Mouse (Mus musculus) erythroblast, embryonic 14.5 days (primary cell): Measurements from ENCODE around the gene Zc3h8.

ENCODE experiments used
- GATA1 ChIP-seq: IDR thresholded peaks from 2 replicates; pipeline ENCODE4 v1.6.1; 2012; ENCODE audit warnings: low read length, inconsistent platforms, mixed read lengths
- TAL1 ChIP-seq: IDR thresholded peaks from 3 replicates; pipeline ENCODE4 v1.6.1; 2012; ENCODE audit warnings: low read length, inconsistent platforms, mixed read lengths

DNA sequence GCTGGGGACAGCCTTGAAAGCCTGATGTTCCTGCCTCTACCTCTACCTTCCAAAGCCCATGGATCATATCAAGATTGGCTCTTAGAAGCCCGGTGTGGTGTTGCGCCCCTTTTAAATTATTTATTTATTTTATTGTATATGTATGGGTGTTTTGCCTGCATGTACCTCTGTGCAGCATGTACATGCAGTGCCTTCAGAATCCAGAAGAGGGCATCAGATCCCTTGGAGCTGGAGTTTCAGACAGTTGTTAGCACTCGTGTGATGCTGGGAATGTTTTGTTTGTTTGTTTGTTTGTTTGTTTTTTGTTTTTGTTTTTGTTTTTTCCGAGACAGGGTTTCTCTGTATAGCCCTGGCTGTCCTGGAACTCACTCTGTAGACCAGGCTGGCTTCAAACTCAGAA, 62.6 kb downstream of the Zc3h8 start:
- TF ChIP-seq GATA1, result no peak
- no peak for TF ChIP-seq TAL1
